22 mouse cellular contexts compared by ENCODE assay signal in the genomic region with DNA sequence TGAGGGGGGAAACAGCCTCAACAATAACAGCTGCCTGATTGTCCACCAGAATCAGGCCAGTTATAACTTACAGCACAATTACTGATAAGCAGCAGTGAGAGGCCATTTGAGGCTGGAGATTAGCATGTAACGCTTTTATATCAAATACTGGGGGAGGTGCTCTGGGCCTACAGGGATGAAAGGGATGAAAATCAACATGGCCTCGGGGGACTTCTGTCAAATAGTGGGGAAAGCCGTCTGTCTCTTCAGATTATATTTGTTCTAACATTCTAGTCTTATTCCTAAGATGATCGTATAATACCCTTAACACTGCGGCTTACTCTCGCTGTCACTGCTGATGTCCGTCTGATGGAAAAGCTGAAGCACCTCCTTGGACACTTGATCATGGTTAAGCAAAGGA. TPM values are rescaled to one million over a fixed set of nuclear protein-coding genes. Genes with fewer than 3 reads are reported as not detected.
DNase-seq lines count a peak whose midpoint lies in the region; ATAC-seq and TF ChIP-seq lines count a peak whose summit lies in the region.
"Had no signal": no experiment of that assay in that cellular context is flagged by ENCODE, and none has a peak within 500 bp of the region (broad histone marks: within the 10 kb centered on the region; RNA-seq: fewer than 3 reads in every experiment).

No protein-coding gene starts in this region.

- no peak for TF ChIP-seq EP300 in stomach, postnatal 0 days (optimal IDR thresholded peaks at IDR 0.05)

- peaks cover 4% of the 10 kb centered on the region; the same call in 1 of the 2 replicates for H3K4me1 ChIP-seq in heart, embryonic 12.5 days (replicated peaks)
- peaks cover 3% of the 10 kb centered on the region; the same call in 1 of the 2 replicates for H3K4me1 ChIP-seq in midbrain, embryonic 12.5 days
- no peaks in the 10 kb centered on the region for H3K4me1 ChIP-seq in midbrain, embryonic 11.5 days (ENCODE audit: control insufficient read depth, insufficient read depth, low read length)
- no peaks in the 10 kb centered on the region for H3K4me1 ChIP-seq in stomach, postnatal 0 days (replicated peaks; ENCODE audit: control insufficient read depth, insufficient read depth)
- H3K4me1 ChIP-seq: embryonic facial prominence, embryonic 12.5 days; forebrain, embryonic 12.5 days; hindbrain, embryonic 15.5 days had no signal

- TF ChIP-seq CTCF in stomach, postnatal 0 days (IDR thresholded peaks at IDR 0.05; ENCODE audit: low read depth), result no peak

- no peak for ATAC-seq in heart, embryonic 12.5 days (ENCODE audit: insufficient number of reproducible peaks, low FRiP score)
- ATAC-seq in midbrain, embryonic 12.5 days (ENCODE audit: low FRiP score, low read depth), result peak; percentile 62
- ATAC-seq in midbrain, embryonic 11.5 days (ENCODE audit: low FRiP score), result no peak
- ATAC-seq in megakaryocyte-erythroid progenitor cell, adult 5-6 weeks (replicated peaks; ENCODE audit: low FRiP score, low TSS enrichment, poor library complexity, severe bottlenecking), result 0 out of 2 replicates have a peak, but pooled peaks have one; percentile 37
- ATAC-seq in stomach, postnatal 0 days (ENCODE audit: low FRiP score, low TSS enrichment), result no peak
- ATAC-seq: activated CD4-positive, CD25-positive, alpha-beta regulatory T cell, adult 4 months; forebrain, postnatal 0 days; intestine, embryonic 16.5 days; Patski had no signal

- H3K9me3 ChIP-seq in heart, embryonic 12.5 days (replicated peaks), result peaks cover 5% of the 10 kb centered on the region
- peaks cover 6% of the 10 kb centered on the region for H3K9me3 ChIP-seq in midbrain, embryonic 12.5 days
- no peaks in the 10 kb centered on the region; the same call in 1 of the 2 replicates for H3K9me3 ChIP-seq in midbrain, embryonic 11.5 days (ENCODE audit: control insufficient read depth, low read length)
- no peaks in the 10 kb centered on the region for H3K9me3 ChIP-seq in stomach, postnatal 0 days (ENCODE audit: control insufficient read depth, low read length)
- H3K9me3 ChIP-seq: embryonic facial prominence, embryonic 12.5 days; forebrain, embryonic 12.5 days; hindbrain, embryonic 15.5 days had no signal

- H3K4me3 ChIP-seq in heart, embryonic 12.5 days, result no peak overlapping the region
- no peak overlapping the region for H3K4me3 ChIP-seq in midbrain, embryonic 12.5 days
- H3K4me3 ChIP-seq in midbrain, embryonic 11.5 days (ENCODE audit: low read depth, low read length), result no peak overlapping the region
- H3K4me3 ChIP-seq in stomach, postnatal 0 days (ENCODE audit: low read depth, low read length), result no peak overlapping the region
- H3K4me3 ChIP-seq: embryonic facial prominence, embryonic 12.5 days; forebrain, embryonic 12.5 days; heart, embryonic 13.5 days; hindbrain, embryonic 15.5 days had no signal

- no peaks in the 10 kb centered on the region for H3K27me3 ChIP-seq in heart, embryonic 12.5 days (replicated peaks)
- no peaks in the 10 kb centered on the region; the same call in 1 of the 2 replicates for H3K27me3 ChIP-seq in midbrain, embryonic 12.5 days
- H3K27me3 ChIP-seq in midbrain, embryonic 11.5 days (ENCODE audit: control insufficient read depth, insufficient read depth, low read length), result no peaks in the 10 kb centered on the region; the same call in 1 of the 2 replicates
- no peaks in the 10 kb centered on the region for H3K27me3 ChIP-seq in stomach, postnatal 0 days (ENCODE audit: control insufficient read depth, insufficient read depth, low read length)
- H3K27me3 ChIP-seq: CH12.LX; embryonic facial prominence, embryonic 12.5 days; forebrain, embryonic 12.5 days; heart, embryonic 13.5 days; hindbrain, embryonic 15.5 days; Patski had no signal

- H3K36me3 ChIP-seq in heart, embryonic 12.5 days, result no peaks in the 10 kb centered on the region; the same call in 1 of the 2 replicates
- no peaks in the 10 kb centered on the region for H3K36me3 ChIP-seq in midbrain, embryonic 12.5 days
- H3K36me3 ChIP-seq in midbrain, embryonic 11.5 days (ENCODE audit: control insufficient read depth, insufficient read depth, low read length), result no peaks in the 10 kb centered on the region
- H3K36me3 ChIP-seq in stomach, postnatal 0 days (ENCODE audit: control insufficient read depth, insufficient read depth, low read length), result no peaks in the 10 kb centered on the region
- H3K36me3 ChIP-seq: embryonic facial prominence, embryonic 12.5 days; forebrain, embryonic 12.5 days; heart, embryonic 13.5 days; hindbrain, embryonic 15.5 days had no signal

- H3K27ac ChIP-seq in heart, embryonic 12.5 days (ENCODE audit: poor library complexity, severe bottlenecking), result no peak overlapping the region
- no peak overlapping the region for H3K27ac ChIP-seq in midbrain, embryonic 12.5 days (replicated peaks)
- H3K27ac ChIP-seq in midbrain, embryonic 11.5 days (ENCODE audit: low read depth, low read length), result no peak overlapping the region
- peak overlapping the region; percentile 63 for H3K27ac ChIP-seq in stomach, postnatal 0 days (replicated peaks)
- H3K27ac ChIP-seq: embryonic facial prominence, embryonic 12.5 days; forebrain, embryonic 12.5 days; heart, embryonic 13.5 days; hindbrain, embryonic 15.5 days had no signal

- H3K4me2 ChIP-seq in heart, embryonic 12.5 days, result no peak overlapping the region
- H3K4me2 ChIP-seq in midbrain, embryonic 12.5 days (replicated peaks), result no peak overlapping the region
- H3K4me2 ChIP-seq in midbrain, embryonic 11.5 days, result no peak overlapping the region
- no peak overlapping the region for H3K4me2 ChIP-seq in stomach, postnatal 0 days (replicated peaks; ENCODE audit: low read depth)
- H3K4me2 ChIP-seq: embryonic facial prominence, embryonic 12.5 days; forebrain, embryonic 12.5 days; heart, embryonic 13.5 days; hindbrain, embryonic 15.5 days had no signal

- peak; percentile 69 for DNase-seq in heart, adult 11 months
- no peak for DNase-seq in midbrain, embryonic 11.5 days (ENCODE audit: low spot score, missing footprints)
- no peak for DNase-seq in stomach, postnatal 0 days (ENCODE audit: low spot score)
- no peak for DNase-seq in embryo, embryonic 10 days (ENCODE audit: low spot score)
- DNase-seq: adrenal gland, postnatal 14 days; cerebellum, adult 8-10 months; cerebellum, postnatal 14 days; forebrain, postnatal 0 days; gastrocnemius, postnatal 36 days; heart, adult 18-20 months; heart, postnatal 10 days had no signal

- 75% methylated on average over 7 of the region's 7 CpGs for WGBS in heart, embryonic 12.5 days
- WGBS in midbrain, embryonic 12.5 days, result 56% methylated on average over 7 of the region's 7 CpGs
- WGBS in midbrain, embryonic 11.5 days, result 79% methylated on average over 7 of the region's 7 CpGs
- WGBS in stomach, postnatal 0 days, result 77% methylated on average over 7 of the region's 7 CpGs

- no peak overlapping the region for H3K9ac ChIP-seq in heart, embryonic 12.5 days
- H3K9ac ChIP-seq in midbrain, embryonic 12.5 days (replicated peaks), result no peak overlapping the region
- H3K9ac ChIP-seq in midbrain, embryonic 11.5 days (ENCODE audit: low read length), result no peak overlapping the region
- H3K9ac ChIP-seq in stomach, postnatal 0 days (ENCODE audit: low read length), result no peak overlapping the region
- H3K9ac ChIP-seq: embryonic facial prominence, embryonic 12.5 days; forebrain, embryonic 12.5 days; forebrain, postnatal 0 days; heart, embryonic 13.5 days; hindbrain, embryonic 15.5 days had no signal

RNA-seq across cellular contexts. Expression of a gene that starts 40.1 kb away (rescaled TPM):
- 26.9 and 27.4 TPM in 2 replicates for polyA plus RNA-seq in heart, embryonic 12.5 days (2016; fragmentation: Nextera tagmentation; extraction: Ambion mirVana)
- 83.7 and 96.5 TPM in 2 replicates for polyA plus RNA-seq in midbrain, embryonic 12.5 days (2016; fragmentation: Nextera tagmentation; extraction: Ambion mirVana)
- 67.1 and 76.3 TPM in 2 replicates for polyA plus RNA-seq in midbrain, embryonic 11.5 days (2014; fragmentation: Nextera tagmentation; extraction: Ambion mirVana)
- 103 and 106 TPM in 2 replicates for total RNA-seq in megakaryocyte-erythroid progenitor cell, adult 5-6 weeks (2014; fragmentation: Nextera tagmentation)
- 32.7 and 42.1 TPM in 2 replicates for total RNA-seq in megakaryocyte-erythroid progenitor cell, adult 5-6 weeks (2017)
- 15.5 and 18.3 TPM in 2 replicates for polyA plus RNA-seq in stomach, postnatal 0 days (2015; fragmentation: Nextera tagmentation; extraction: Ambion mirVana)

Comparison
In these comparisons a context has a peak if more than half of its experiments do, and no peak if none do; other contexts are left out.
1. ATAC-seq: peak in midbrain, embryonic 12.5 days (single experiment) and megakaryocyte-erythroid progenitor cell, adult 5-6 weeks (single experiment); none in heart, embryonic 12.5 days (single experiment), midbrain, embryonic 11.5 days (single experiment) and stomach, postnatal 0 days (single experiment).